ENCODE assay signal across 20 mouse cellular contexts in genomic region chr11:120760236-120760635, GRCm38 (mm10).
"Had no signal": no experiment of that assay in that cellular context is flagged by ENCODE, and none has a peak within 500 bp of the region (broad histone marks: within the 10 kb centered on the region; RNA-seq: fewer than 3 reads in every experiment).

No protein-coding gene starts in this region.

- H3K9ac ChIP-seq: limb, embryonic 12.5 days; limb, embryonic 15.5 days; liver, embryonic 14.5 days; liver, postnatal 0 days; lung, embryonic 14.5 days; midbrain, embryonic 13.5 days; neural tube, embryonic 12.5 days; neural tube, embryonic 15.5 days had no signal

- H3K27ac ChIP-seq: limb, embryonic 12.5 days; limb, embryonic 15.5 days; liver, embryonic 14.5 days; macrophage; midbrain, embryonic 13.5 days; neural tube, embryonic 12.5 days; neural tube, embryonic 15.5 days; stomach, postnatal 0 days had no signal

- H3K4me1 ChIP-seq: midbrain, embryonic 13.5 days; neural tube, embryonic 12.5 days; neural tube, embryonic 15.5 days had no signal

- H3K36me3 ChIP-seq: limb, embryonic 12.5 days; limb, embryonic 15.5 days; midbrain, embryonic 13.5 days; neural tube, embryonic 12.5 days; neural tube, embryonic 15.5 days had no signal

- H3K27me3 ChIP-seq: limb, embryonic 15.5 days had no signal

- H3K4me3 ChIP-seq: limb, embryonic 12.5 days; limb, embryonic 15.5 days; midbrain, embryonic 13.5 days; neural tube, embryonic 12.5 days; neural tube, embryonic 15.5 days had no signal

- H3K4me2 ChIP-seq: limb, embryonic 12.5 days; limb, embryonic 15.5 days; liver, embryonic 11.5 days; lung, embryonic 14.5 days; midbrain, embryonic 13.5 days; neural tube, embryonic 12.5 days; neural tube, embryonic 15.5 days had no signal

- DNase-seq: left cerebral cortex, postnatal 4 days; liver, postnatal 0 days; lung, embryonic 14.5 days; right cerebral cortex, adult 18-20 months; right cerebral cortex, postnatal 14 days; right cerebral cortex, postnatal 4 days; thymus, adult 2 months; thymus, postnatal 14 days; thymus, postnatal 4 days had no signal

- ATAC-seq: intestine, embryonic 16.5 days; liver, postnatal 0 days; lung, postnatal 0 days; midbrain, embryonic 13.5 days had no signal
